Comparison of ENCODE assay signal across 12 mouse cellular contexts in the genomic region with DNA sequence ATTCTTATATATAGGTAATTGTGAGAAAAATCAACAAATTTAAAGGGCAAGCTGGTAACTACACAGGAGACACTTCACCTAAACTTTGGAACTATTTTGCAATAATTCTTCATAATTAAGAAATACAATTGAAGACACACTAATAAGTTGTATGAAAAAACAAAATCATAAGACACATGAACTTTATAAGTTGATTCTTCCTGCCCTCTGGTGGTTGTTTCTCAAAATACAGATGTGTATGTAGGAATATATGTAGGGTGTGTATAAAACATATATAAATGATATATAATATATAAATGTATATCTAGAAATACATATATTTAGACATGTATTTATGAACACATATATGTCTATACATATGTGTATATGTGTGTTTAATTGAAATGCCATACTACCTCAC. TPM values are rescaled to one million over a fixed set of nuclear protein-coding genes. Genes with fewer than 3 reads are reported as not detected.
DNase-seq lines count a peak whose midpoint lies in the region; ATAC-seq and TF ChIP-seq lines count a peak whose summit lies in the region.
"Had no signal": no experiment of that assay in that cellular context is flagged by ENCODE, and none has a peak within 500 bp of the region (broad histone marks: within the 10 kb centered on the region; RNA-seq: fewer than 3 reads in every experiment).

No protein-coding gene starts in this region.

- H3K27me3 ChIP-seq in heart, postnatal 0 days (ENCODE audit: control insufficient read depth, insufficient read depth, low read length), result no peaks in the 10 kb centered on the region
- H3K27me3 ChIP-seq in lung, embryonic 14.5 days (ENCODE audit: insufficient read depth, low read length), result no peaks in the 10 kb centered on the region
- H3K27me3 ChIP-seq: liver, embryonic 15.5 days had no signal

- no peak for TF ChIP-seq EP300 in heart, postnatal 0 days (IDR thresholded peaks at IDR 0.05; ENCODE audit: low read depth)

- no peak overlapping the region for H3K4me3 ChIP-seq in heart, postnatal 0 days (ENCODE audit: low read depth, low read length)
- no peak overlapping the region for H3K4me3 ChIP-seq in lung, embryonic 14.5 days (ENCODE audit: low read depth, low read length)
- H3K4me3 ChIP-seq: liver, embryonic 15.5 days had no signal

- no peak for DNase-seq in heart, postnatal 0 days (ENCODE audit: low spot score)
- no peak for DNase-seq in heart, adult 8-10 months (ENCODE audit: low spot score)
- peak; percentile 77 for DNase-seq in lung, embryonic 14.5 days
- DNase-seq in lung, adult 18-20 months, result no peak
- DNase-seq in R1 (ENCODE audit: low read depth, low spot score), result peak; percentile 18
- DNase-seq in retina, embryonic 14.5 days (ENCODE audit: low spot score), result peak; percentile 70
- no peak for DNase-seq in B cell, adult 2 months
- DNase-seq: cerebellum, adult 9-11 months had no signal

- peak; percentile 39 for TF ChIP-seq CTCF in heart, postnatal 0 days (IDR thresholded peaks at IDR 0.05; ENCODE audit: low read depth)
- TF ChIP-seq CTCF in lung, embryonic 14.5 days (IDR thresholded peaks at IDR 0.05; ENCODE audit: low read depth), result peak; percentile 44

- H3K36me3 ChIP-seq in heart, postnatal 0 days (replicated peaks; ENCODE audit: control insufficient read depth, insufficient read depth, low read length), result no peaks in the 10 kb centered on the region
- no peaks in the 10 kb centered on the region for H3K36me3 ChIP-seq in lung, embryonic 14.5 days (ENCODE audit: insufficient read depth)

- no peak overlapping the region for H3K27ac ChIP-seq in heart, postnatal 0 days (ENCODE audit: low read depth)
- H3K27ac ChIP-seq in lung, embryonic 14.5 days (ENCODE audit: low read depth), result no peak overlapping the region
- H3K27ac ChIP-seq: liver, embryonic 15.5 days had no signal

- no peak for ATAC-seq in heart, postnatal 0 days (ENCODE audit: insufficient read depth, low read depth)
- no peak for ATAC-seq in lung, embryonic 14.5 days (ENCODE audit: insufficient read depth)
- ATAC-seq in megakaryocyte-erythroid progenitor cell, adult 5-6 weeks (replicated peaks; ENCODE audit: low FRiP score, low TSS enrichment, poor library complexity, severe bottlenecking), result no peak

- H3K9ac ChIP-seq in heart, postnatal 0 days (replicated peaks; ENCODE audit: low read depth, low read length), result no peak overlapping the region
- no peak overlapping the region for H3K9ac ChIP-seq in lung, embryonic 14.5 days
- H3K9ac ChIP-seq: liver, embryonic 15.5 days had no signal

- H3K4me2 ChIP-seq in heart, postnatal 0 days (ENCODE audit: low read depth, low read length), result no peak overlapping the region
- no peak overlapping the region for H3K4me2 ChIP-seq in lung, embryonic 14.5 days
- H3K4me2 ChIP-seq: liver, embryonic 15.5 days had no signal

- H3K4me1 ChIP-seq in heart, postnatal 0 days (ENCODE audit: control insufficient read depth, insufficient read depth), result 0 out of 2 replicates have a peak, but pooled peaks cover 3% of the 10 kb centered on the region
- H3K4me1 ChIP-seq in lung, embryonic 14.5 days (ENCODE audit: insufficient read depth), result no peaks in the 10 kb centered on the region
- H3K4me1 ChIP-seq: liver, embryonic 15.5 days had no signal

- no peaks in the 10 kb centered on the region for H3K9me3 ChIP-seq in heart, postnatal 0 days (replicated peaks; ENCODE audit: control insufficient read depth, low read length)
- H3K9me3 ChIP-seq in lung, embryonic 14.5 days (ENCODE audit: low read depth, low read length), result no peaks in the 10 kb centered on the region
- H3K9me3 ChIP-seq: liver, embryonic 15.5 days had no signal

RNA-seq across cellular contexts. Expression of a gene that starts 1.9 kb away (rescaled TPM):
- 9.0 and 26.9 TPM in 2 replicates for total RNA-seq in heart, postnatal 0 days (2014; rRNA removed; ENCODE audit: low replicate concordance)
- 37.3 and 39.2 TPM in 2 replicates for polyA plus RNA-seq in heart, postnatal 0 days (2015; fragmentation: Nextera tagmentation; extraction: Ambion mirVana)
- total RNA-seq in heart, adult 8-10 months (2022), result 10 to 100 TPM; 19.4 to 21.2 (median 21.0) TPM
- polyA plus RNA-seq in lung, embryonic 14.5 days (2014; fragmentation: Nextera tagmentation; extraction: Ambion mirVana), result 38.8 and 42.3 TPM in 2 replicates
- 18.1 and 44.8 TPM in 2 replicates for total RNA-seq in megakaryocyte-erythroid progenitor cell, adult 5-6 weeks (2014; fragmentation: Nextera tagmentation)
- 11.5 and 13.7 TPM in 2 replicates for total RNA-seq in megakaryocyte-erythroid progenitor cell, adult 5-6 weeks (2017)

RNA-seq across cellular contexts. Expression of a gene that starts 37.0 kb away (rescaled TPM):
- total RNA-seq in heart, postnatal 0 days (2014; rRNA removed; ENCODE audit: low replicate concordance), result not detected in 2 replicates
- polyA plus RNA-seq in heart, postnatal 0 days (2015; fragmentation: Nextera tagmentation; extraction: Ambion mirVana), result not detected in 2 replicates
- total RNA-seq in heart, adult 8-10 months (2022), result not detected
- not detected in 2 replicates for polyA plus RNA-seq in lung, embryonic 14.5 days (2014; fragmentation: Nextera tagmentation; extraction: Ambion mirVana)
- not detected in 2 replicates for total RNA-seq in megakaryocyte-erythroid progenitor cell, adult 5-6 weeks (2014; fragmentation: Nextera tagmentation)
- total RNA-seq in megakaryocyte-erythroid progenitor cell, adult 5-6 weeks (2017), result not detected in 2 replicates
- total RNA-seq: gastrocnemius, adult 18-20 months had no signal
- polyA plus RNA-seq: neural tube, embryonic 11.5 days had no signal

Comparison
In these comparisons a context has a peak if more than half of its experiments do, and no peak if none do; other contexts are left out.
1. DNase-seq: peak in lung, embryonic 14.5 days (single experiment), R1 (single experiment) and retina, embryonic 14.5 days (single experiment); none in heart, postnatal 0 days (single experiment), heart, adult 8-10 months (single experiment), lung, adult 18-20 months (0 of 2) and B cell, adult 2 months (0 of 2).